Mouse (Mus musculus) C2C12 (cell line): ENCODE measurements around the gene Mcm3. TPM values are rescaled to one million over a fixed set of nuclear protein-coding genes. Genes with fewer than 3 reads are reported as not detected.

Experiments used
- H3K27me3 ChIP-seq: one replicate; pipeline ENCODE4 v1.6.1; 2011; ENCODE audit not compliant: control insufficient read depth, insufficient read depth, insufficient read length
- H3K36me3 ChIP-seq: one replicate; pipeline ENCODE4 v1.6.1; 2011; ENCODE audit not compliant: control insufficient read depth, insufficient read depth
- H3K4me3 ChIP-seq: one replicate; pipeline ENCODE4 v1.5.1; 2011; ENCODE audit warnings: mild to moderate bottlenecking, control low read depth; ENCODE audit not compliant: poor library complexity, insufficient read depth, severe bottlenecking
- H3K79me2 ChIP-seq: one replicate; pipeline ENCODE4 v1.6.1; 2011; ENCODE audit not compliant: control insufficient read depth, insufficient read depth
- H3K79me3 ChIP-seq: one replicate; pipeline ENCODE4 v1.6.1; 2011; ENCODE audit warnings: low read depth, control low read depth
- H3ac ChIP-seq: one replicate; pipeline ENCODE3; 2011; ENCODE audit warnings: low read depth; ENCODE audit not compliant: control insufficient read depth, insufficient read length
- CEBPB ChIP-seq: IDR thresholded peaks from one replicate; pipeline ENCODE4 v1.6.1; 2011; ENCODE audit warnings: low read depth, mild to moderate bottlenecking, control low read depth, moderate library complexity
- CTCF ChIP-seq: IDR thresholded peaks from one replicate; pipeline ENCODE4 v1.5.1; 2011; ENCODE audit not compliant: control insufficient read depth, insufficient read depth, insufficient read length
- FOSL1 ChIP-seq: IDR thresholded peaks from one replicate; pipeline ENCODE4 v1.8.0; 2011; ENCODE audit warnings: mild to moderate bottlenecking, low read length; ENCODE audit not compliant: poor library complexity, insufficient read depth, severe bottlenecking
- MAX ChIP-seq: IDR thresholded peaks from one replicate; pipeline ENCODE4 v1.6.1; 2011; ENCODE audit warnings: mild to moderate bottlenecking, control low read depth
- MYOD1 ChIP-seq: IDR thresholded peaks from one replicate; pipeline ENCODE4 v1.6.1; 2011; ENCODE audit warnings: low read depth; ENCODE audit not compliant: control insufficient read depth, insufficient read length
- MYOG ChIP-seq: IDR thresholded peaks from one replicate; pipeline ENCODE4 v1.6.1; 2011; ENCODE audit not compliant: control insufficient read depth, insufficient read length; ENCODE audit errors: extremely low read depth
- USF1 ChIP-seq: IDR thresholded peaks from one replicate; pipeline ENCODE4 v1.6.1; 2011; ENCODE audit warnings: low read depth, mild to moderate bottlenecking, control low read depth, moderate library complexity
- polyA plus RNA-seq: library from polyadenylated mRNA; unstranded; fragments of >200 nt; fragmentation: generic; extraction: Trizol; gene quantifications from one replicate; pipeline ENCODE4 v1.2.1, GENCODE M21; 2012; ENCODE audit warnings: missing spikeins

The Mcm3 gene
- polyA plus RNA-seq, 1 experiment, result 126 TPM

DNA sequence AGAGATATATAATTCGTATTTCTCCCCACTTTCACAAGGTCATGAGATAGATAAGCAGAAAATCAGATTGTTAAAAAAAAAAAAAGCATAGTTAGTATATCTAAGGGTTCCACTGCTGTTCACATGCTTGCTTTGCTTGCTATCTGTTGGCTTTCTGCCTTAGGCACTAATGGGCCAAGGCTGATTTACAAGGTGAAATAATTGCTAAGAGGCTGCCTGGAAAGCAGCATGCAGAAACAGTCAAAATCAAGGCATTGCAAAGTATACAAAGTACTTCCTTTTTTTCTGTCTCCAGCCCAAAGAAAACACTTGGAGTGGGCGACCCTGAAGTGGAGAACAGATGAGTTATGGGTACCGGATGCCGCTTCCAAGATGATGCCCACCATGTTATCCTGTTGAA, 847 bp upstream of the Mcm3 start:
- H3K36me3 ChIP-seq, result peaks cover 27% of the 10 kb centered on the region
- H3K79me2 ChIP-seq, result peaks cover 37% of the 10 kb centered on the region
- TF ChIP-seq CEBPB (no peak), FOSL1 (no peak), USF1 (no peak), MAX (no peak), MYOD1 (no peak), CTCF (no peak), MYOG (no peak)
- no peak overlapping the region for H3ac ChIP-seq
- H3K79me3 ChIP-seq, result peaks cover 27% of the 10 kb centered on the region
- H3K27me3 ChIP-seq, result no peaks in the 10 kb centered on the region
- no peak overlapping the region for H3K4me3 ChIP-seq

GRCm38 (mm10) chr1:20817596-20817995, 2.5 kb downstream of the Mcm3 start:
- Histone ChIP-seq H3K27me3 (no peaks in the 10 kb centered on the region), H3K79me2 (peaks cover 51% of the 10 kb centered on the region), H3K79me3 (peaks cover 27% of the 10 kb centered on the region), H3K36me3 (peaks cover 56% of the 10 kb centered on the region), H3ac (no peak overlapping the region), H3K4me3 (no peak overlapping the region)
- no peak for TF ChIP-seq MAX
- TF ChIP-seq MYOG, result no peak
- no peak for TF ChIP-seq CEBPB
- no peak for TF ChIP-seq CTCF
- no peak for TF ChIP-seq FOSL1

DNA sequence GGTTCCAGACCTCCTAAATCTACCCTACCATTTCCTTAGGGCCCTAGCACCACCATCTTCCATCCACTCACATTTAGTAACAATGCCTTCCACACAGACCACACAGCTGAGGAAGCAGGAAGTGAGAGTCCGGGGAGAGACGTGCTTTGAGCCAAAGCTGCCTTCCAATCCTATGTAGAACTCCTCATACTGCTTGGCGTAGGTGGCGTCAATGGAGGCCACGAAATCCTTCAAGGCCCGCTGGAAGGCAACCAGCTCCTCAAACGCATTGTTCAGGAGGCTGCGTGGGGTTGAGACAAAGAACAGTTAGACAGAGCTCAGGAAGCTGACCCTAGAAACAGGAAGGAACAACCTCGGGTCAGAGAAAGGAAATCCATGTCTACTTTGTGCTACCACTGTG, 2.9 kb downstream of the Mcm3 start:
- Histone ChIP-seq H3K79me2 (peaks cover 55% of the 10 kb centered on the region), H3K36me3 (peaks cover 60% of the 10 kb centered on the region), H3ac (no peak overlapping the region), H3K79me3 (peaks cover 27% of the 10 kb centered on the region), H3K4me3 (no peak overlapping the region), H3K27me3 (no peaks in the 10 kb centered on the region)
- no peak for TF ChIP-seq CEBPB
- no peak for TF ChIP-seq FOSL1
- no peak for TF ChIP-seq USF1
- TF ChIP-seq CTCF, result no peak
- no peak for TF ChIP-seq MYOG
- no peak for TF ChIP-seq MYOD1
- TF ChIP-seq MAX, result no peak

DNA sequence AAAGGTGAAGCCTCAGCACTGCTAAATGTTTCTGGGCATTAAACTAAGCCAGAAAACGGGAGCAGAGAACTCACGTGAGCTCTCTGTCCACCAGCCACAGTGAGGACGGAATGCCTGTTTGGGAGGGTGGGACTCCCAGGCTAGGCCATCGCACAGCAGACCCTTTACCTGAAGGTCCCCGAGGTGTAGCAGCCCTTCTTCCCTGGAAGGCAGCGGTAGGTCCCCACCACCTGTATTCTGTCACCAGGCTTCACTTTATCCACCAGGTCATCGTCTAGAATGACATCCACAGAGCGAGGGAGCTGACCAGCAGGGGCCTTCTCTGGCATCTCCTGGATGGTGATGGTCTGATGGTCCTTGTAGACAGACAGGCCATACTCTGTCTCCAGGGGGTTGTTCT, 5.6 kb downstream of the Mcm3 start:
- Histone ChIP-seq H3ac (no peak overlapping the region), H3K27me3 (no peaks in the 10 kb centered on the region), H3K79me3 (peaks cover 30% of the 10 kb centered on the region), H3K4me3 (no peak overlapping the region), H3K79me2 (peaks cover 62% of the 10 kb centered on the region), H3K36me3 (peaks cover 79% of the 10 kb centered on the region)
- TF ChIP-seq CEBPB (no peak), USF1 (no peak), CTCF (no peak), MYOD1 (no peak), MAX (no peak), MYOG (no peak), FOSL1 (no peak)

DNA sequence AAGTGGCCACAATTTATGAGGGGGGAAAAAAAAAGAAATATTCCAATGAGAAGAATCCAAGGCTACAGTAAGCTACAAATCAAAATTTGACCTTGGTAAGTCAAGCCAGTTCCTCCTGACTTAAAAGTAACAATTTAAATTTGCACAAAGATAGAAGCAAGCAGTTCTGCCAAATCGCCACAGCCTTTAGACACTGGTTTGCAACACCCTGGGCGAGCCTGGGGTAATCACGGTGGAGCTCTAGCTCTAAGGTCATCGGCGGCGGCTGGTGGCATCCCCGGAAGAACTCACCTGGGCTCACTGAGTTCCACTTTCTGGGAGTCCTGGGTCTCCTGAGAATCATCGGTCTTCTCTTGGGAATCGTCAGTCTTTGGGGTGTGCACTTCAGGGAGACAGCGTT, 15.6 kb downstream of the Mcm3 start:
- no peak overlapping the region for H3K4me3 ChIP-seq
- no peaks in the 10 kb centered on the region for H3K79me2 ChIP-seq
- H3ac ChIP-seq, result no peak overlapping the region
- H3K36me3 ChIP-seq, result peaks cover 79% of the 10 kb centered on the region
- H3K79me3 ChIP-seq, result no peaks in the 10 kb centered on the region
- TF ChIP-seq MAX (no peak), USF1 (no peak), MYOD1 (no peak), MYOG (no peak), FOSL1 (no peak), CTCF (no peak), CEBPB (no peak)
- H3K27me3 ChIP-seq, result no peaks in the 10 kb centered on the region

DNA sequence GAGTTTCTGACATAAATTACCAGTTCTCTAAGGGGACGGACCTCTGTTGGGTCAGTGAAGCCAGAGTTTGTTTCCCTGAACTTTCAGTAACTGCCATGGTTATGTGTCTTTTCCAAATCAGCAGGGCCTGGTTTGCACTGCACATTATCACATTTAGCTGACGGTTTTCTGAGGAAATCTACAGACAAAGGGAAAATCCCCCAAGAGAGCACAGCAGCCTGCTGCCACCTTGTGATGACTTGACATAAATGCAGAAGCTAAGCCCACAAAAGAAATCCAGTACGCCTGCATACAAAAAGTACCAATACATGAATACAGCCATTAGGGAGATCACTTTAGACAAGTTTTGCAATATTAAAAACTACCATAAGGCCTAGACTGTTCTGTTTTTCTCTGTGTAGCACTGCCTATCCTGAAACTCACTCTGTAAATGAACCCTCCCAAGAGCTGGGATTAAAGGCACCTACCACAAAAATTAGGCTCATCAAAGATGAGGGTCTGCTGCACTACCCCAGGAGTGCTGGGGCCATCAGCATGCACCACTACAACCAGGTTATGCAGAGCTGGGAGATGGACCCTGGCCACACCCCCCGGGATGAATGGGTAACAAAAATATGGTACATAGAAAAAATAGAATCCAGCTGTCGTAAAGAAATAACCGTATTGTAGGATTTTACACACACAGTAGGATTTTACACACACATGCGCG, 18.3 kb downstream of the Mcm3 start:
- Histone ChIP-seq H3K36me3 (peaks cover 52% of the 10 kb centered on the region), H3K4me3 (no peak overlapping the region), H3ac (no peak overlapping the region), H3K27me3 (no peaks in the 10 kb centered on the region), H3K79me2 (no peaks in the 10 kb centered on the region), H3K79me3 (no peaks in the 10 kb centered on the region)
- TF ChIP-seq CTCF (no peak), MAX (no peak), FOSL1 (no peak), USF1 (no peak), CEBPB (no peak), MYOD1 (no peak), MYOG (no peak)
